Mouse (Mus musculus): ENCODE measurements around the gene Cltrn.

- no peak for TF ChIP-seq CTCF (IDR thresholded peaks at IDR 0.05; ENCODE audit: borderline replicate concordance, control insufficient read depth, extremely low read depth, insufficient read depth, low read length, poor library complexity)
- no peak for TF ChIP-seq POLR2A (IDR thresholded peaks at IDR 0.05; ENCODE audit: control insufficient read depth, extremely low read depth, insufficient read depth, low read length, poor library complexity)
Measured at GRCm38 (mm10) chrX:164133531-164133930, 44.9 kb downstream of the Cltrn start.
